Mouse (Mus musculus): ENCODE data around the gene Babam2. TPM values are rescaled to one million over a fixed set of nuclear protein-coding genes. Genes with fewer than 3 reads are reported as not detected.
"Not testable (repeated sequence)": the region's sequence is repeated elsewhere in the genome, so short reads cannot be mapped to it uniquely, and the experiment has no call there.

The Babam2 gene
- polyA plus RNA-seq, 1 experiment from 2014 or later = 46.4 TPM

- Histone ChIP-seq H3K27me3 (no peaks in the 10 kb centered on the region), H3K4me1 (no peaks in the 10 kb centered on the region), H3K27ac (replicated peaks) (no peak overlapping the region), H3K4me3 (no peak overlapping the region), H3K4me2 (replicated peaks) (no peak overlapping the region), H3K9ac (replicated peaks) (no peak overlapping the region), H3K9me3 (no peaks in the 10 kb centered on the region), H3K36me3 (no peaks in the 10 kb centered on the region)
- no peak for ATAC-seq (ENCODE audit: low FRiP score, low read depth)
Observed at GRCm38 (mm10) chr5:31796979-31797378, 99.5 kb downstream of the Babam2 start.

DNA sequence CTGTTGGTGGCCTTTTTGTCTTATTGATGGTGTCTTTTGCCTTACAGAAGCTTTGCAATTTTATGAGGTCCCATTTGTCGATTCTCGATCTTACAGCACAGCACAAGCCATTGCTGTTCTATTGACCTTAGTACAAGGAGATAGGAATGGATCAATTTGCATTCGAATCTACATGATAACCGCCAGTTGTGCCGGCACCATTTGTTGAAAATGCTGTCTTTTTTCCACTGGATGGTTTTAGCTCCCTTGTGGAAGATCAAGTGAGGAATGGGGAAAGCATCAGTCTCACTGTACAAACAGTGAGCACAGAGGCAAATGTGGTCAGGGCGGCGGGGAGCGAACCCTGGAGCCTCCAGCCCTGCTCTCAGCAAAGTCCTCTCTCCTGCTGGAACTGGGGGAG lies 106.7 kb downstream of the Babam2 start:
- H3K9ac ChIP-seq (replicated peaks); H3K4me1 ChIP-seq; H3K27ac ChIP-seq (replicated peaks); H3K9me3 ChIP-seq; H3K4me3 ChIP-seq; H3K4me2 ChIP-seq (replicated peaks); H3K36me3 ChIP-seq; H3K27me3 ChIP-seq; ATAC-seq (ENCODE audit: low FRiP score, low read depth): not testable (repeated sequence)
- WGBS = 92% methylated on average over 8 of the region's 8 CpGs

DNA sequence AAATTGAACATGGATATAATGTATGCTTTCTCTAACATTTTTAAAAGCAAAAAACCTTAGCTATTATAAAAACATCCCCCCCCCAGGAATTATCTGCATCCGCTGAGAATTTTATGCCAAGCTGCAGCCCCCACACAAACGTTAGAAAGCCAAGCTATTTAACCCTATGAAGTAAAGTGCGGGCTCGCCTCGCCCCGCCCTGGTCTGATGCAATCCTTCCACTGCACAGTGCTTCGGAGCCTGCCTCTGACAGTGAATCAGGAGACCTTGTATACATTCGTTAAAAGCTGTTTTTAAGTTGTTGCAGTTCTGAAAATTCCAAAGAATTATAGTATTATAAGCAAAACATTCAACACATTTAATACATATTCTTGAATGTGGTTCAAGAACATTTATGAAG lies 107.3 kb downstream of the Babam2 start:
- no peaks in the 10 kb centered on the region for H3K27me3 ChIP-seq
- ATAC-seq (ENCODE audit: low FRiP score, low read depth) = no peak
- no peaks in the 10 kb centered on the region for H3K4me1 ChIP-seq
- H3K36me3 ChIP-seq = no peaks in the 10 kb centered on the region
- no peak overlapping the region for H3K9ac ChIP-seq (replicated peaks)
- H3K4me2 ChIP-seq (replicated peaks) = no peak overlapping the region
- no peak overlapping the region for H3K4me3 ChIP-seq
- H3K27ac ChIP-seq (replicated peaks) = no peak overlapping the region
- 70% methylated on average over 8 of the region's 8 CpGs for WGBS
- H3K9me3 ChIP-seq = no peaks in the 10 kb centered on the region

DNA sequence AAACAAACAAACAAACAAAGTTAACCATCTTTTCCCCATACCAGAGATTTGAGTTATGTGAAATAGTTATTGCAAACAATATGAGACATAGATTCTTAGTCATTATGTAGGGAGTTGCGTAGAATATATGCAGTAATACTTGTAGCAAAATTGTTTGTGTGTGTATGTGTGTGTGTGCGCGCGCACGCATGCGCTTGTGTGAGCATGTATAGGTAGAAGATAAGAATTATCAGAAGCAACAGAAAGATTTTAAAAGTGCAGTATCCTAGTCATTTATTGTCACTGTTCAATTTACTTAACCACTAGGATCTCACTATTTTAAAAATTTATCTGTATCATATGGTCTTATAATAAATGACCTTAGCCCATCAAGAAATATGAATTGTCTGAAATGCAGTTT lies 109.8 kb downstream of the Babam2 start:
- H3K4me1 ChIP-seq = 0 out of 2 replicates have a peak, but pooled peaks cover 7% of the 10 kb centered on the region
- H3K27ac ChIP-seq (replicated peaks) = no peak overlapping the region
- 98% methylated on average over 6 of the region's 6 CpGs for WGBS
- H3K27me3 ChIP-seq = no peaks in the 10 kb centered on the region
- H3K4me2 ChIP-seq (replicated peaks) = no peak overlapping the region
- ATAC-seq (ENCODE audit: low FRiP score, low read depth) = no peak
- no peaks in the 10 kb centered on the region for H3K36me3 ChIP-seq
- no peak overlapping the region for H3K4me3 ChIP-seq
- H3K9ac ChIP-seq (replicated peaks) = no peak overlapping the region
- no peaks in the 10 kb centered on the region for H3K9me3 ChIP-seq

- no peaks in the 10 kb centered on the region for H3K36me3 ChIP-seq
- no peaks in the 10 kb centered on the region for H3K27me3 ChIP-seq
- 0 out of 2 replicates have a peak, but pooled peaks cover 7% of the 10 kb centered on the region for H3K4me1 ChIP-seq
- no peak for ATAC-seq (ENCODE audit: low FRiP score, low read depth)
- no peak overlapping the region for H3K4me3 ChIP-seq
- H3K9ac ChIP-seq (replicated peaks) = no peak overlapping the region
- WGBS = 78% methylated on average over 2 of the region's 2 CpGs
- no peaks in the 10 kb centered on the region for H3K9me3 ChIP-seq
- H3K27ac ChIP-seq (replicated peaks) = no peak overlapping the region
- H3K4me2 ChIP-seq (replicated peaks) = no peak overlapping the region
Observed at GRCm38 (mm10) chr5:31808271-31808670, 110.8 kb downstream of the Babam2 start.

DNA sequence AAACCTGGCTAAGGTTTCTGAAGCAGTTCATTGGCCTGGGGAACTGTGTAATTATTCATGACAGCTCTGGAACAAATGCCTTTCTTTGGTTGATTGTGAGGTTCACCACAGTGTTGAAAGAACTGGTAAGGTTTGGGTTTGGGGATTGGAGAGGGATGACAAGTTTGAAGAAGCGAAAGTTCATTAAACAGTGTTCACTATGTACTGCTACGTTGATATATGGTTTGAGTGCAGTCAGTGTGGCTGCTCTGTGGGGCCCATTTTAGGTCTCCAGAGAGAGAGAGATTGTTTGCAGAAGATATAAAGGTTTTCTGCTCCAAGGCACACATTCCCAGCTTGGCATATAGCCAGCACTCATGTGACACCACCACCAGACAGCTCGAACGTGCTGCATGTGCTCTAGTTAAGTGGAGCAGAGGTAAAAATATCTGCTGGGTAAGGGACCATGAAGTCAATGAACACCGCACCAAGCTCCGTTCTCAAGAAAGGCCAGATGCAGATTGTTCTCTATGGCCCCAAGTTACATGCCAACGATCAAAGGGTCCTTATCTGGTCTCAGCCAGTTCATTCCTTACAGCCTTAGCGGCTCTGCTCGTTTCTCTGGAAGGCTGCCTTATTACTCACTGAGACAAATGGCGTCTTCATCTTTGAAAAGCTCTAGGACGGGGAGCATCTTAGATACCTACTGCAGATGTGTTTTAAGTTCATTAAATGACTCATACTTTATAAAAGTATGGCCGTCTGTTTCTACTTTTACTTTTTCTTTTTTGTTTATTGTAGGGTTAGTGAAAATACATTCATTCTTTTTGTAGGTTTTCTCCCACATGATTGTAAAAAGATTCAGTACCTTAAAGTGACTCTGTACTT lies 113.5 kb downstream of the Babam2 start:
- 51% methylated on average over 12 of the region's 12 CpGs for WGBS
- no peak overlapping the region for H3K4me2 ChIP-seq (replicated peaks)

GRCm38 (mm10) chr5:31811663-31812001 lies 114.1 kb downstream of the Babam2 start:
- no peaks in the 10 kb centered on the region for H3K36me3 ChIP-seq
- no peak for ATAC-seq (ENCODE audit: low FRiP score, low read depth)
- no peak overlapping the region for H3K4me2 ChIP-seq (replicated peaks)
- no peaks in the 10 kb centered on the region for H3K27me3 ChIP-seq
- no peak overlapping the region for H3K9ac ChIP-seq (replicated peaks)
- no peak overlapping the region for H3K4me3 ChIP-seq
- no peak overlapping the region for H3K27ac ChIP-seq (replicated peaks)
- H3K4me1 ChIP-seq = 0 out of 2 replicates have a peak, but pooled peaks cover 7% of the 10 kb centered on the region
- 88% methylated on average over 1 of the region's 1 CpGs for WGBS
- H3K9me3 ChIP-seq = no peaks in the 10 kb centered on the region

More for the DNA sequence above, 113.5 kb downstream of the Babam2 start:
- Histone ChIP-seq H3K9me3 (no peaks in the 10 kb centered on the region), H3K36me3 (no peaks in the 10 kb centered on the region), H3K4me1 (0 out of 2 replicates have a peak, but pooled peaks cover 7% of the 10 kb centered on the region), H3K4me3 (no peak overlapping the region), H3K27ac (replicated peaks) (no peak overlapping the region), H3K9ac (replicated peaks) (no peak overlapping the region), H3K27me3 (no peaks in the 10 kb centered on the region)
- ATAC-seq (ENCODE audit: low FRiP score, low read depth) = no peak

DNA sequence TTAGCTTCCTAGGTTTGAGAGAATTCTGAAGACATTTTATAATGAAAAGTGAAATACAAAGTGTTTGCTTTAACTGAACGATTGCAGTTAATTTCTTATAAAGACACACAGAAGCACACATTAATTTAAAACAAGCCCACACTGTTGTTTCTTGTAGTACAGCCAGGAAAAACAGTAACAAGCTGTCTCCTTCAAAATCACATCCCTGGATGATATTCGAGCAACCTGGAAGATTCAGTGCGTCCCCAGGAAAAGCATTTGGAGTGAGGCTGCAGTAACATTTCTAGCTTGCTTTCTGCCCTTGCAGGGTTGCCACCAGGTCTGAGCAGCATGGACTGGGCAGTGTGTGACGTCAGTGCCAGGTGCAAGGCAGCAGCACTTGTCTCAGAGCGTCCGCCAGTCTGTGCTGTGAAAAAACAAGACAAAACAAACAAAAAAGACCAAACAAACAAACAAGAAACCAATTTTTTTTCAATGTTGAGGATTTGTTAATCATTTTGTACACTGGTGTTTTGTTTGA lies 115.7 kb downstream of the Babam2 start:
- Histone ChIP-seq H3K27ac (replicated peaks) (no peak overlapping the region), H3K4me1 (0 out of 2 replicates have a peak, but pooled peaks cover 7% of the 10 kb centered on the region), H3K9ac (replicated peaks) (no peak overlapping the region), H3K4me2 (replicated peaks) (no peak overlapping the region), H3K9me3 (no peaks in the 10 kb centered on the region), H3K4me3 (no peak overlapping the region), H3K27me3 (no peaks in the 10 kb centered on the region), H3K36me3 (no peaks in the 10 kb centered on the region)
- no peak for ATAC-seq (ENCODE audit: low FRiP score, low read depth)
- WGBS = 88% methylated on average over 6 of the region's 6 CpGs

- Histone ChIP-seq H3K4me2 (replicated peaks) (no peak overlapping the region), H3K9ac (replicated peaks) (no peak overlapping the region), H3K4me1 (0 out of 2 replicates have a peak, but pooled peaks cover 7% of the 10 kb centered on the region), H3K27ac (replicated peaks) (no peak overlapping the region), H3K36me3 (no peaks in the 10 kb centered on the region), H3K27me3 (no peaks in the 10 kb centered on the region), H3K9me3 (no peaks in the 10 kb centered on the region), H3K4me3 (no peak overlapping the region)
- WGBS = 90% methylated on average over 4 of the region's 4 CpGs
- no peak for ATAC-seq (ENCODE audit: low FRiP score, low read depth)
Observed at GRCm38 (mm10) chr5:31814068-31814467, 116.6 kb downstream of the Babam2 start.

DNA sequence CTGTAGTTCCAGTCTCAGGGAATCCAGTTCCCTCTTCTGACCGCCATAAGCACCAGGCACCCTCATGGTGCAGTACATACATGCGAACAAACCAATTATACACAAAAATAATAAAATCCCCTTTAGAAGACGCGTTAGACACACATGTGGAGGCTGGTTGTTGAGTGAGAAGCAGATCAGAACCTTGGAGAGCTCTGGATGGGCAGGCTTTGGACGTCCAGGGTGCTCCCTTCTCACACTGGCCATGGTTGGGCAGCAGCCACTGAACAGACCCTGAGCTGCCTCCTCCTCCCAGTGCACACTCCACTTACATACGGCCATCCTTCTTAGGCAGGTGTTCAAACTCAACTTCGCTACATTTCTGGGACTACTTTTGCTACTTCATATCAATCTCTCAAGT lies 117.6 kb downstream of the Babam2 start:
- 78% methylated on average over 7 of the region's 7 CpGs for WGBS
- 0 out of 2 replicates have a peak, but pooled peaks cover 7% of the 10 kb centered on the region for H3K4me1 ChIP-seq
- H3K4me3 ChIP-seq = no peak overlapping the region
- no peak overlapping the region for H3K9ac ChIP-seq (replicated peaks)
- no peaks in the 10 kb centered on the region for H3K36me3 ChIP-seq
- no peaks in the 10 kb centered on the region for H3K27me3 ChIP-seq
- H3K4me2 ChIP-seq (replicated peaks) = no peak overlapping the region
- no peak for ATAC-seq (ENCODE audit: low FRiP score, low read depth)
- H3K9me3 ChIP-seq = no peaks in the 10 kb centered on the region
- H3K27ac ChIP-seq (replicated peaks) = no peak overlapping the region

DNA sequence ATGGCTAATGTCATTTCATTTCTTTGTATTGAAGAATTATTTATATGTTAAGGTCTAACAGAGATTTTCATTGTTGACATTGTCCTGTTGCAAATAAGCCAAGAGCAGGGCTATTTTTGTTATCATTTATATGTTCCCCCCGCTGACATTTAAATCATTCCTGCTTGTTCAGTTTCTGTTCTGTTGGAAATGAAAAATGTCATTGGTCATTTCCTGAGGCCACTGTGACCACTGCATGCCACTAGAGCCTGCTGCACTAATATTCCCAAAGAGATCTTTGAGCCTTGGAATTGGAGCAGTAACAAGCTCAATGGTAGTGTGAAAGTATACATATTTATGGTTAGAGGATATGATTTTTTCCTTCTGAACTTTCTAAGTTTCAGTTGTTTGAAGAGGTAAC lies 118.6 kb downstream of the Babam2 start:
- H3K27ac ChIP-seq (replicated peaks) = no peak overlapping the region
- H3K9ac ChIP-seq (replicated peaks) = no peak overlapping the region
- 100% methylated on average over 1 of the region's 1 CpGs for WGBS
- no peaks in the 10 kb centered on the region for H3K9me3 ChIP-seq
- H3K4me1 ChIP-seq = 0 out of 2 replicates have a peak, but pooled peaks cover 2% of the 10 kb centered on the region
- no peaks in the 10 kb centered on the region for H3K36me3 ChIP-seq
- no peak for ATAC-seq (ENCODE audit: low FRiP score, low read depth)
- no peak overlapping the region for H3K4me3 ChIP-seq
- H3K27me3 ChIP-seq = no peaks in the 10 kb centered on the region
- H3K4me2 ChIP-seq (replicated peaks) = no peak overlapping the region

DNA sequence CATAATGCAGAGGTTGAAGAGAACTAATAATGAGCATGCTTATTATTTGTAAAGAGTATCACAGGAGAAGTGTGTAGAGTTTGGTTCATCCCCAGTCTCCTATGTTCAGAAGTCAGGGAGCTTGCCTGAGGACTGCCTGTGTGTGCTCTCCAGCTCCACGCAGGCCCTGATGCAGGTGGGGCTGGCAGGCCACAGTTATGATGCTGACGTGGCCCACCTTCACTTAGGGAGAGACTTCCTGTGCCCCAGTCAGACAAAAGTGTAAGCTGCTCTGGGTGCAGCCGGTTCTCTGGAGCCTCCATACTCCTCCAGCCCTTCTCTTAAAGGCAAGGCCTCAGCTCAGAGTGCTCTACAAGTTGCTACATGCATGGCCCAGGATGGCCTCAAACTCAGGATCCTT lies 123.3 kb downstream of the Babam2 start:
- no peak overlapping the region for H3K4me3 ChIP-seq
- no peak overlapping the region for H3K4me2 ChIP-seq (replicated peaks)
- no peaks in the 10 kb centered on the region for H3K4me1 ChIP-seq
- 93% methylated on average over 3 of the region's 3 CpGs for WGBS
- H3K9me3 ChIP-seq = no peaks in the 10 kb centered on the region
- no peaks in the 10 kb centered on the region for H3K36me3 ChIP-seq
- H3K27ac ChIP-seq (replicated peaks) = no peak overlapping the region
- H3K27me3 ChIP-seq = no peaks in the 10 kb centered on the region
- no peak overlapping the region for H3K9ac ChIP-seq (replicated peaks)
- ATAC-seq (ENCODE audit: low FRiP score, low read depth) = no peak
